Mouse (Mus musculus) kidney, embryonic 14.5 days (tissue): ENCODE data around the gene Hsp90ab1. TPM values are rescaled to one million over a fixed set of nuclear protein-coding genes. Genes with fewer than 3 reads are reported as not detected.

Experiments used
- ATAC-seq: fragments of 200-750 bp; cut with Nextera tagmentation; 2 replicates; pipeline ENCODE4 v1.8.0; 2017; ENCODE audit warnings: moderate number of reproducible peaks, mild to moderate bottlenecking, moderate TSS enrichment, moderate library complexity; ENCODE audit not compliant: low FRiP score, low TSS enrichment
- H3K27ac ChIP-seq: fragments of 300-500 bp; sonication (generic); 2 replicates; pipeline ENCODE4 v1.5.1; 2014; ENCODE audit warnings: low read depth, mild to moderate bottlenecking, low read length, moderate library complexity, mixed read lengths
- H3K27me3 ChIP-seq: fragments of 300-500 bp; sonication (generic); 2 replicates; pipeline ENCODE4 v1.6.1; 2014; ENCODE audit warnings: mild to moderate bottlenecking, low read length; ENCODE audit not compliant: control insufficient read depth, insufficient read depth
- H3K36me3 ChIP-seq: fragments of 300-500 bp; sonication (generic); 2 replicates; pipeline ENCODE4 v1.6.1; 2014; ENCODE audit warnings: low read length, mixed read lengths; ENCODE audit not compliant: control insufficient read depth, insufficient read depth
- H3K4me1 ChIP-seq: fragments of 300-500 bp; sonication (generic); 2 replicates; pipeline ENCODE4 v1.6.1; 2014; ENCODE audit warnings: low read length, mixed read lengths; ENCODE audit not compliant: control insufficient read depth, insufficient read depth
- H3K4me2 ChIP-seq: fragments of 300-500 bp; sonication (generic); replicated peaks from 2 replicates; pipeline ENCODE4 v1.6.1; 2014; ENCODE audit warnings: low read depth, mild to moderate bottlenecking, low read length
- H3K4me3 ChIP-seq: fragments of 300-500 bp; sonication (generic); 2 replicates; pipeline ENCODE4 v1.5.1; 2014; ENCODE audit warnings: mild to moderate bottlenecking, low read length
- H3K9ac ChIP-seq: fragments of 300-500 bp; sonication (generic); 2 replicates; pipeline ENCODE4 v1.6.1; 2014; ENCODE audit warnings: low read depth, mild to moderate bottlenecking, low read length, moderate library complexity
- H3K9me3 ChIP-seq: fragments of 300-500 bp; sonication (generic); 2 replicates; pipeline ENCODE4 v1.6.1; 2016; ENCODE audit warnings: low read length; ENCODE audit not compliant: control insufficient read depth
- WGBS: fragments of 180-500 bp; shearing (Covaris S2); extraction: QIAGEN DNeasy Blood & Tissue Kit; methylation state at CpG from one replicate; pipeline ENCODE4 v1.1.7; 2014; 5-methylcytosine and 5-hydroxymethylcytosine counted together
- polyA plus RNA-seq: library from polyadenylated mRNA; unstranded; fragments of >200 nt; fragmentation: Nextera tagmentation; extraction: Ambion mirVana; gene quantifications from 2 replicates; pipeline ENCODE4 v1.2.1, GENCODE M21; 2014

The Hsp90ab1 gene
- polyA plus RNA-seq, 1 experiment from 2014 or later, result 1,961 TPM

- 68% methylated on average over 5 of the region's 5 CpGs for WGBS
Measured at GRCm38 (mm10) chr17:45578242-45578641, 5.2 kb upstream of the Hsp90ab1 start.

GRCm38 (mm10) chr17:45575123-45575897, 2.2 kb upstream of the Hsp90ab1 start:
- Histone ChIP-seq H3K36me3 (peaks cover 17% of the 10 kb centered on the region), H3K4me2 (no peak overlapping the region), H3K9ac (peak overlapping the region; percentile 100; the same call in 1 of the 2 replicates), H3K4me3 (no peak overlapping the region), H3K27me3 (no peaks in the 10 kb centered on the region), H3K27ac (no peak overlapping the region), H3K9me3 (no peaks in the 10 kb centered on the region), H3K4me1 (peaks cover 14% of the 10 kb centered on the region; the same call in 1 of the 2 replicates)
- no peak for ATAC-seq
- WGBS, result 86% methylated on average over 8 of the region's 8 CpGs

More at GRCm38 (mm10) chr17:45578242-45578641, 5.2 kb upstream of the Hsp90ab1 start:
- no peaks in the 10 kb centered on the region for H3K27me3 ChIP-seq
- H3K4me2 ChIP-seq, result no peak overlapping the region
- H3K9me3 ChIP-seq, result no peaks in the 10 kb centered on the region
- H3K9ac ChIP-seq, result no peak overlapping the region
- H3K4me3 ChIP-seq, result no peak overlapping the region
- H3K4me1 ChIP-seq, result 0 out of 2 replicates have a peak, but pooled peaks cover 11% of the 10 kb centered on the region
- H3K36me3 ChIP-seq, result no peaks in the 10 kb centered on the region
- no peak overlapping the region for H3K27ac ChIP-seq
- no peak for ATAC-seq

GRCm38 (mm10) chr17:45574129-45574761, 1.2 kb upstream of the Hsp90ab1 start:
- WGBS, result 3% methylated on average over 17 of the region's 17 CpGs
- no peaks in the 10 kb centered on the region for H3K27me3 ChIP-seq
- peak overlapping the region; percentile 100 for H3K9ac ChIP-seq
- no peaks in the 10 kb centered on the region for H3K9me3 ChIP-seq
- H3K36me3 ChIP-seq, result peaks cover 28% of the 10 kb centered on the region
- H3K4me3 ChIP-seq, result peak overlapping the region; percentile 100
- H3K4me2 ChIP-seq, result peak overlapping the region; percentile 74
- H3K4me1 ChIP-seq, result peaks cover 20% of the 10 kb centered on the region; the same call in 1 of the 2 replicates
- peak overlapping the region; percentile 99 for H3K27ac ChIP-seq
- peak; percentile 41 for ATAC-seq

GRCm38 (mm10) chr17:45573780-45574123, 681 bp upstream of the Hsp90ab1 start:
- Histone ChIP-seq H3K4me3 (peak overlapping the region; percentile 100), H3K27me3 (no peaks in the 10 kb centered on the region), H3K4me1 (peaks cover 20% of the 10 kb centered on the region; the same call in 1 of the 2 replicates), H3K36me3 (peaks cover 33% of the 10 kb centered on the region), H3K4me2 (peak overlapping the region; percentile 74), H3K9ac (peak overlapping the region; percentile 100), H3K9me3 (no peaks in the 10 kb centered on the region), H3K27ac (peak overlapping the region; percentile 99)
- under 1% methylated on average over 18 of the region's 18 CpGs for WGBS
- ATAC-seq, result peak; percentile 66

GRCm38 (mm10) chr17:45572103-45573086, 676 bp downstream of the Hsp90ab1 start:
- Histone ChIP-seq H3K27me3 (no peaks in the 10 kb centered on the region), H3K4me1 (peaks cover 20% of the 10 kb centered on the region; the same call in 1 of the 2 replicates), H3K9ac (peak overlapping the region; percentile 100), H3K36me3 (peaks cover 46% of the 10 kb centered on the region), H3K4me3 (peak overlapping the region; percentile 100), H3K27ac (peak overlapping the region; percentile 99), H3K9me3 (no peaks in the 10 kb centered on the region), H3K4me2 (peak overlapping the region; percentile 74)
- WGBS, result under 1% methylated on average over 52 of the region's 57 CpGs
- peak; percentile 58 for ATAC-seq

- no peak overlapping the region for H3K9ac ChIP-seq
- peaks cover 69% of the 10 kb centered on the region for H3K36me3 ChIP-seq
- peaks cover 17% of the 10 kb centered on the region; the same call in 1 of the 2 replicates for H3K4me1 ChIP-seq
- no peak overlapping the region for H3K27ac ChIP-seq
- no peaks in the 10 kb centered on the region for H3K9me3 ChIP-seq
- H3K27me3 ChIP-seq, result no peaks in the 10 kb centered on the region
- ATAC-seq, result no peak
- no peak overlapping the region for H3K4me2 ChIP-seq
- 81% methylated on average over 4 of the region's 4 CpGs for WGBS
- no peak overlapping the region; the same call in 1 of the 2 replicates for H3K4me3 ChIP-seq
Measured at GRCm38 (mm10) chr17:45569999-45570398, 3.1 kb downstream of the Hsp90ab1 start.

GRCm38 (mm10) chr17:45568990-45569389, 4.1 kb downstream of the Hsp90ab1 start:
- 86% methylated on average over 12 of the region's 12 CpGs for WGBS
- peaks cover 70% of the 10 kb centered on the region for H3K36me3 ChIP-seq

GRCm38 (mm10) chr17:45567162-45567601, 5.9 kb downstream of the Hsp90ab1 start:
- Histone ChIP-seq H3K9me3 (no peaks in the 10 kb centered on the region), H3K4me3 (no peak overlapping the region), H3K9ac (no peak overlapping the region), H3K27ac (no peak overlapping the region; the same call in 1 of the 2 replicates), H3K27me3 (no peaks in the 10 kb centered on the region), H3K4me1 (peaks cover 17% of the 10 kb centered on the region; the same call in 1 of the 2 replicates), H3K36me3 (peaks cover 70% of the 10 kb centered on the region), H3K4me2 (no peak overlapping the region)
- WGBS, result 26% methylated on average over 4 of the region's 4 CpGs
- ATAC-seq, result no peak

More at GRCm38 (mm10) chr17:45568990-45569389, 4.1 kb downstream of the Hsp90ab1 start:
- H3K27ac ChIP-seq, result no peak overlapping the region
- H3K4me2 ChIP-seq, result no peak overlapping the region
- peaks cover 17% of the 10 kb centered on the region; the same call in 1 of the 2 replicates for H3K4me1 ChIP-seq
- H3K9me3 ChIP-seq, result no peaks in the 10 kb centered on the region
- H3K9ac ChIP-seq, result no peak overlapping the region
- no peak overlapping the region for H3K4me3 ChIP-seq
- no peaks in the 10 kb centered on the region for H3K27me3 ChIP-seq
- no peak for ATAC-seq
